Mouse (Mus musculus): ENCODE data around the gene Dynlrb2. TPM values are rescaled to one million over a fixed set of nuclear protein-coding genes. Genes with fewer than 3 reads are reported as not detected.

Gene Dynlrb2
- total and polyA plus RNA-seq, 2 experiments from 2014 or later: 13.0 to 35.0 TPM

DNA sequence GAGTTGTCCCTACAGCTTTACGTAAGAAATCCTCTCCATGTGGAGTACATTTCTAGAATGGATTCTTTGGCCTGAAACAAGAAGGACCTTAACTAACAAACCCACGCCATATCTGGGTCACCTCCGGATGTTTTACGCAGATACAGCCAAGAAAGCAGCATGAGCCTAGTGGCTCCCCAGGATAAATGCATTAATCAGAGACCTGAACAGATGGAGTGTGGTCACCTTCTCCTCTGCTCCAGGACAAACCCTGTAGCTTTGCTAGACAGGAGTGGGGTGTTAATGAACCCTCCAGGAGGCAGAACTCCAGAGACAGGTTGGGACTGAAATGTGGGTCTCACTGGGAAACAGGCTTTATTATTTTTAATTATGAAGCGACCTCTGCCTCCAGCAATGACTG lies 14.9 kb downstream of the Dynlrb2 start:
- TF ChIP-seq CTCF (IDR thresholded peaks at IDR 0.05; ENCODE audit: low read depth): no peak
- Histone ChIP-seq H3K27me3 (ENCODE audit: insufficient read depth, low read length) (no peaks in the 10 kb centered on the region), H3K4me3 (ENCODE audit: low read depth, low read length) (no peak overlapping the region), H3K9me3 (ENCODE audit: low read length) (peaks cover 3% of the 10 kb centered on the region), H3K4me1 (ENCODE audit: insufficient read depth) (no peaks in the 10 kb centered on the region), H3K9ac (no peak overlapping the region), H3K27ac (ENCODE audit: low read depth, low read length) (no peak overlapping the region), H3K36me3 (ENCODE audit: insufficient read depth) (no peaks in the 10 kb centered on the region), H3K4me2 (ENCODE audit: low read depth) (no peak overlapping the region)
- WGBS: 86% methylated on average over 5 of the region's 5 CpGs
- ATAC-seq (no peak), DNase-seq (no peak)

- H3K4me3 ChIP-seq (ENCODE audit: low read depth, low read length): no peak overlapping the region
- DNase-seq (no peak), ATAC-seq (no peak)
- H3K4me2 ChIP-seq (ENCODE audit: low read depth): no peak overlapping the region
- H3K27ac ChIP-seq (ENCODE audit: low read depth, low read length): no peak overlapping the region
- 96% methylated on average over 4 of the region's 4 CpGs for WGBS
- H3K36me3 ChIP-seq (ENCODE audit: insufficient read depth): no peaks in the 10 kb centered on the region
- no peaks in the 10 kb centered on the region for H3K4me1 ChIP-seq (ENCODE audit: insufficient read depth)
- no peak for TF ChIP-seq CTCF (IDR thresholded peaks at IDR 0.05; ENCODE audit: low read depth)
- H3K9me3 ChIP-seq (ENCODE audit: low read length): peaks cover 3% of the 10 kb centered on the region
- H3K9ac ChIP-seq: no peak overlapping the region
- no peaks in the 10 kb centered on the region for H3K27me3 ChIP-seq (ENCODE audit: insufficient read depth, low read length)
Measured at GRCm38 (mm10) chr8:116521208-116521607, 16.4 kb downstream of the Dynlrb2 start.

DNA sequence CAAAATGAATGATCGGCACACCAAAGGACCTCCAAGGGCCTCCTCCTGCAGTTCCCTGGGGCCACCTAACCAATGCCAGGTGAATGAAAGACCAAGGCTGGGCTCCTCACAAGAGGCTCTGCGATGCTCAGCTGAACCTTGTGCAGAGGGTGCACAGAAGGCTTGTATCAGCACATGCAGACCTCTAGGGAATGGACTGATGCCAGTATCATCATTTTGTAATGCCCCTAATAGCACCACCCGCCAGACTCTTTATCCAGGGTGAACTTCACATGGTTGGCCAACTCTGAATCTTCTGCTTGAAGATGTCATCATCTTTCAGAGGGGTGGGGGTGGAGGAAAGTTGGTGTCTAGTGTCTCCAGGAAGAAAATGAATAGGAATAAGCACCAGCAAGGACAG lies 16.9 kb downstream of the Dynlrb2 start:
- WGBS: 86% methylated on average over 3 of the region's 3 CpGs
- Histone ChIP-seq H3K9ac (no peak overlapping the region), H3K27me3 (ENCODE audit: insufficient read depth, low read length) (no peaks in the 10 kb centered on the region), H3K4me3 (ENCODE audit: low read depth, low read length) (no peak overlapping the region), H3K36me3 (ENCODE audit: insufficient read depth) (no peaks in the 10 kb centered on the region), H3K9me3 (ENCODE audit: low read length) (peaks cover 3% of the 10 kb centered on the region), H3K4me1 (ENCODE audit: insufficient read depth) (no peaks in the 10 kb centered on the region), H3K27ac (ENCODE audit: low read depth, low read length) (no peak overlapping the region), H3K4me2 (ENCODE audit: low read depth) (no peak overlapping the region)
- no peak for ATAC-seq
- no peak for DNase-seq
- no peak for TF ChIP-seq CTCF (IDR thresholded peaks at IDR 0.05; ENCODE audit: low read depth)

GRCm38 (mm10) chr8:116522104-116522767 lies 17.5 kb downstream of the Dynlrb2 start:
- Histone ChIP-seq H3K27me3 (ENCODE audit: insufficient read depth, low read length) (no peaks in the 10 kb centered on the region), H3K9me3 (ENCODE audit: low read length) (no peaks in the 10 kb centered on the region; the same call in 1 of the 2 replicates), H3K36me3 (ENCODE audit: insufficient read depth) (no peaks in the 10 kb centered on the region), H3K9ac (no peak overlapping the region), H3K4me1 (ENCODE audit: insufficient read depth) (no peaks in the 10 kb centered on the region), H3K4me2 (ENCODE audit: low read depth) (no peak overlapping the region), H3K27ac (ENCODE audit: low read depth, low read length) (no peak overlapping the region), H3K4me3 (ENCODE audit: low read depth, low read length) (no peak overlapping the region)
- 69% methylated on average over 11 of the region's 11 CpGs for WGBS
- no peak for TF ChIP-seq CTCF (IDR thresholded peaks at IDR 0.05; ENCODE audit: low read depth)
- DNase-seq (no peak), ATAC-seq (no peak)

GRCm38 (mm10) chr8:116524915-116525314 lies 20.1 kb downstream of the Dynlrb2 start:
- H3K27me3 ChIP-seq (ENCODE audit: insufficient read depth, low read length): no peaks in the 10 kb centered on the region
- ATAC-seq: no peak
- H3K4me2 ChIP-seq (ENCODE audit: low read depth): no peak overlapping the region
- DNase-seq: no peak
- H3K4me1 ChIP-seq (ENCODE audit: insufficient read depth): no peaks in the 10 kb centered on the region
- H3K9ac ChIP-seq: no peak overlapping the region
- no peak for TF ChIP-seq CTCF (IDR thresholded peaks at IDR 0.05; ENCODE audit: low read depth)
- H3K4me3 ChIP-seq (ENCODE audit: low read depth, low read length): no peak overlapping the region
- no peaks in the 10 kb centered on the region for H3K9me3 ChIP-seq (ENCODE audit: low read length)
- H3K27ac ChIP-seq (ENCODE audit: low read depth, low read length): no peak overlapping the region
- no peaks in the 10 kb centered on the region for H3K36me3 ChIP-seq (ENCODE audit: insufficient read depth)
- WGBS: 86% methylated on average over 7 of the region's 7 CpGs

- Histone ChIP-seq H3K36me3 (ENCODE audit: insufficient read depth) (no peaks in the 10 kb centered on the region), H3K9me3 (ENCODE audit: low read length) (no peaks in the 10 kb centered on the region), H3K27me3 (ENCODE audit: insufficient read depth, low read length) (no peaks in the 10 kb centered on the region), H3K9ac (no peak overlapping the region), H3K27ac (ENCODE audit: low read depth, low read length) (no peak overlapping the region), H3K4me2 (ENCODE audit: low read depth) (no peak overlapping the region), H3K4me1 (ENCODE audit: insufficient read depth) (no peaks in the 10 kb centered on the region), H3K4me3 (ENCODE audit: low read depth, low read length) (no peak overlapping the region)
- TF ChIP-seq CTCF (IDR thresholded peaks at IDR 0.05; ENCODE audit: low read depth): no peak
- WGBS: 79% methylated on average over 7 of the region's 7 CpGs
- no peak for ATAC-seq
- DNase-seq: no peak
Measured at GRCm38 (mm10) chr8:116528736-116529135, 24.0 kb downstream of the Dynlrb2 start.

DNA sequence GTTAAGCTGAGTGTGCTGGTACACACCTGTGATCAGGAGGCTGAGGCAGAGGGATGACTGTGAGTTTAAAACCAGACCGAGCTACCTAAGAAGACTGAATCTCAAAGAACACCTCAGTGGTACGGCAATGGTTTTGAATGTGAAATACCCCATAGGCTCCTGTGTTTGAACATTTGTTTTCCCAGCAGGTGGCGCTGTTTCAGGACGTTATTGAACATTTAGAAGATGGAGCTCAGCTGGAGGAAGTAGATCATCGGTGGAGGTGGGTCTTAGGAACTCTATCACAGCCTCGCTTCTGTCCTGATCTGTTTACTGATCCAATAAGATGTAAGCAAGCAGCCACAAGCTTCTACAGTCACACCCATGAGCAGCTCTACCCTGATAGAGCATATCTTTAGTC lies 28.3 kb downstream of the Dynlrb2 start:
- H3K27me3 ChIP-seq (ENCODE audit: insufficient read depth, low read length): no peaks in the 10 kb centered on the region
- H3K36me3 ChIP-seq (ENCODE audit: insufficient read depth): no peaks in the 10 kb centered on the region
- H3K4me3 ChIP-seq (ENCODE audit: low read depth, low read length): no peak overlapping the region
- H3K4me2 ChIP-seq (ENCODE audit: low read depth): no peak overlapping the region
- WGBS: 82% methylated on average over 6 of the region's 6 CpGs
- no peak for ATAC-seq
- TF ChIP-seq CTCF (IDR thresholded peaks at IDR 0.05; ENCODE audit: low read depth): no peak
- no peak overlapping the region for H3K27ac ChIP-seq (ENCODE audit: low read depth, low read length)
- H3K4me1 ChIP-seq (ENCODE audit: insufficient read depth): no peaks in the 10 kb centered on the region
- DNase-seq: no peak
- H3K9me3 ChIP-seq (ENCODE audit: low read length): no peaks in the 10 kb centered on the region
- no peak overlapping the region for H3K9ac ChIP-seq

Measured in forebrain, postnatal 0 days (tissue).